Mouse (Mus musculus) layer of hippocampus, adult 18-20 months (tissue): Measurements from ENCODE around the gene Atp6v0b. TPM values are rescaled to one million over a fixed set of nuclear protein-coding genes. Genes with fewer than 3 reads are reported as not detected.

Experiments used
- DNase-seq, 2 experiments: peaks; one replicate each; pipeline ENCODE4 v3.0.0; 2022; ENCODE audit warnings: low spot score in 2 of 2
- long read RNA-seq: library from polyadenylated mRNA; stranded (forward); transcript quantifications from one replicate; pipeline ENCODE4 v2.0.0, GENCODE M21; 2021
- total RNA-seq, 2 experiments: library from RNA; stranded (reverse); gene quantifications; 2 replicates each; pipeline ENCODE4 v1.2.3; 2021

Gene Atp6v0b
- total RNA-seq = 100 to 1,000 TPM; 398 to 399 TPM
- long read RNA-seq, transcript Atp6v0b-201 (8 exons, 1,000 nt) = major isoform, 204 of 350 reads
- long read RNA-seq, partial matches to known transcripts = 113 of 350 reads
- long read RNA-seq, other reads (novel, unspliced or antisense) = 30 of 350 reads

DNA sequence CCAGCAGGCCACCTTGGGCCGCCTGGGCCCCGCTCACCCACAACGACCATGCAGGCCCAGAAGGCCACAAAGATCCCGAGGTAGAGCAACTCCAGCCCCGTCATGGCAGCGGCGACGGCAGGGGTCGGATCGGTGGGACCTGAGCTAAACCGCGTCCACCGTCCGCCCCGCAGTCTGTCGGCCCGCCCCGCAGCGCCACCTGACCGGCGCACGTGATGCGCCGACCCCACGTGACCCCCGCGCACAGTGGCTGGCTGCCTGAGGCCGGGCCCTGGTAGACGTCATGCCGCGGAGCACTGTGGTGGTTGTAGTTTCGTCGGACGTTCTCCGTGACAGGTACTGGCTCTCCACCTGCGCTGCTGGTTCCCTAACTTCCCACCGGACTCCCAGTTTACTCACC is at the start of gene Atp6v0b:
TSS of gene Atp6v0b (minus strand) at position 201 of the 400 bp plus-strand sequence.
- peak; percentile 93 to 96 for DNase-seq

DNA sequence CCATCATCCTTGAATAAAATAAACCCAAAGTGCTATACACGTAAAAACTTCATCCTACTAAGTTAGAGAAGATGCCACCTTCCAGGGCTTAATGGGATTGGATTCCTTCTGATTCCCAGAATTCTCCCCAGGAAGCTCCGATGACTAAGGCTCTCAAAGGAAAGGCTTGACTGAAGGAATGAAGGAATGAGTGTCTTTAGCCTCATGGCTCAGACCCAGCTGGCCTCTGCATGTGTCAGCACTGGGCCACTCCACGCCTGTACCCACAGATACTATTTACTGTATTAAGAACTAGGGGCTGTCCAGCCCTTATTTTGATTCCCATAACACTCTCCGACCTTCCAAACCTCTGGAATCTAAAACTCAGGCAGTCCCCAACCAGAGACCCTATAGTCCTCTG is 46.9 kb upstream of the Atp6v0b start:
- no peak for DNase-seq

- no peak for DNase-seq
Measured at GRCm38 (mm10) chr4:117933248-117933647, 46.1 kb upstream of the Atp6v0b start.

GRCm38 (mm10) chr4:117929391-117929881 is 42.3 kb upstream of the Atp6v0b start, which contains the start of gene Artn:
Artn (minus strand) TSS chr4:117929763.
- no peak for DNase-seq

GRCm38 (mm10) chr4:117928699-117929241 is 41.6 kb upstream of the Atp6v0b start:
- no peak for DNase-seq

DNA sequence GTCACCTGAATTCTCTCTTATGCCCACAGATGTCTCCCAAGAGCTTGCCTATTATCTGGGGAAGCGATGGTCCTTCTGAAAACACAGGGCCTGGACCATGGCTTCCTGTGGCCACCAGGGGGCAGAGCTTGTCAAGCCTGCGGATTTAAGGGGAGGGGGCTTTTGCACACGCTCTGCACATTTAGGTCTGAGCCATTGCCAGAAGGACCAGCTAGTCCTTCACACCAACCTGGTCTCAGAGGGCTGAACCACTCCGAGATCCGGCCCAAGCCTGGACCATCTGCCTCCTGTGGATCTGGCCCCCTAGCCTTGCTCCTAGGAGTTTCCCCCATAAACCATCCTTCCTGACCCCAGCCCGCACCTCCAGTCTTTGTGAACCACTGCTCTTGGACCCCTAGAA is 41.1 kb upstream of the Atp6v0b start:
- no peak for DNase-seq

- peak in 1 of 2 experiments; percentile 57 for DNase-seq
Measured at GRCm38 (mm10) chr4:117926545-117927482, 39.7 kb upstream of the Atp6v0b start.

GRCm38 (mm10) chr4:117924916-117925315 is 37.8 kb upstream of the Atp6v0b start:
- no peak for DNase-seq

- no peak for DNase-seq
Measured at GRCm38 (mm10) chr4:117923450-117923849, 36.3 kb upstream of the Atp6v0b start.

DNA sequence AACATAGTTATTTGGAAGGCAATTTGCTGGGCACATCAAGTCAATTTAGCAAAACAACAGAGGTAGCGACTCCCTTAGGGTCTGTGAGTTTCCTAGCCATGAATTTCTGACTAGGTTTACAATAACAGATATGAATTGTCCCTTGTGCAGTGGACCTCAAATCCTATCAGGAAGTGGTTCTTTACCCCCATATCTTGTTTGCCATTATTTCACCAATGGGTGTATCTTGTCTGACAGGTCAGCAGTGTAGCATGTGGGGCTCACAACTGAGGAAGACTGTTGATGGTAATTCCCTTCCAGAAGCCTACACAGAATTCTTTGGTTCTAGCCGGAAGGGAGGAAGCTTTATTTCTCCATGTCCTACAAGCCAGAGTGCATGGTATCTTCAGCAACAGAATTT is 34.2 kb upstream of the Atp6v0b start:
- no peak for DNase-seq

GRCm38 (mm10) chr4:117918762-117919161 is 31.6 kb upstream of the Atp6v0b start:
- no peak for DNase-seq

GRCm38 (mm10) chr4:117918261-117918660 is 31.1 kb upstream of the Atp6v0b start:
- DNase-seq = no peak

DNA sequence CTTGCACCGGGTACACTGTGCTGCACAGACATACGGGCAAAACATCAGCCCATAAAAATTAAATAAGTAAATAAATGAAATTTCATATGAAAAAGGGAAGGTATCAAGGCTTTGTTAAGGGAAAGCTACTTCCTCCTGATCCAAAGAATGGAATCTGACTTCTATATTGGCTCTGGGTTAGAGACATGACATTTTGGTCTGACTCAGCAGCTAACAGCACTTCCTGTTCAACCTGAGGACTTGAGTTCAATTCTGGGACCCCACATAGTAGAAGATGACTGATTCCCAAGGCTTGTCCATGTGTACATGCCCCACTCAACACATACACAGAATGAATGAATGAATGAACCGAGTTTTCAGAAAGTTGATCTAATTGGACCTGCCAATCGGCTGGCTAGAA is 30.7 kb upstream of the Atp6v0b start:
- DNase-seq = no peak

GRCm38 (mm10) chr4:117917402-117917801 is 30.3 kb upstream of the Atp6v0b start:
- DNase-seq = no peak

DNA sequence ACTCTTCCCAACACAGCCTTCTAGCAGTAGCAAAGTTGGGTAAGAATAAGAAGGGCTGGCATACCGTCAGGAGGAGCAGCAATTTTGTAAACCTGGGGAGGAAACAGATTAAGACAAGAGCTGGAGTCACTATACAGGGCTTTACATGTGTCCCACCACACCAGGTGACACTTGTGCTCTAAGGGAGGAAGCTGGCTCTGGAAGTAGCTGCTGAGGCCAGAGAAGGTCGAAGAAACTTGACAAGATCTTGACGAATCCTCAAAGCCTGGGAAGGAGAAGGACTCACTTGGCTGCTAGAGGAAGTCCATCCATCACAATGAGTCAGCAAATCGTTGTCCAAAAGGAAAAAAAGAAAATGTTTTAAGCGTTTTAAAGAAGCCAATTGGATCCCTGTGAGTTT is 29.3 kb upstream of the Atp6v0b start:
- no peak for DNase-seq

- no peak for DNase-seq
Measured at GRCm38 (mm10) chr4:117915489-117916105, 28.5 kb upstream of the Atp6v0b start.

DNA sequence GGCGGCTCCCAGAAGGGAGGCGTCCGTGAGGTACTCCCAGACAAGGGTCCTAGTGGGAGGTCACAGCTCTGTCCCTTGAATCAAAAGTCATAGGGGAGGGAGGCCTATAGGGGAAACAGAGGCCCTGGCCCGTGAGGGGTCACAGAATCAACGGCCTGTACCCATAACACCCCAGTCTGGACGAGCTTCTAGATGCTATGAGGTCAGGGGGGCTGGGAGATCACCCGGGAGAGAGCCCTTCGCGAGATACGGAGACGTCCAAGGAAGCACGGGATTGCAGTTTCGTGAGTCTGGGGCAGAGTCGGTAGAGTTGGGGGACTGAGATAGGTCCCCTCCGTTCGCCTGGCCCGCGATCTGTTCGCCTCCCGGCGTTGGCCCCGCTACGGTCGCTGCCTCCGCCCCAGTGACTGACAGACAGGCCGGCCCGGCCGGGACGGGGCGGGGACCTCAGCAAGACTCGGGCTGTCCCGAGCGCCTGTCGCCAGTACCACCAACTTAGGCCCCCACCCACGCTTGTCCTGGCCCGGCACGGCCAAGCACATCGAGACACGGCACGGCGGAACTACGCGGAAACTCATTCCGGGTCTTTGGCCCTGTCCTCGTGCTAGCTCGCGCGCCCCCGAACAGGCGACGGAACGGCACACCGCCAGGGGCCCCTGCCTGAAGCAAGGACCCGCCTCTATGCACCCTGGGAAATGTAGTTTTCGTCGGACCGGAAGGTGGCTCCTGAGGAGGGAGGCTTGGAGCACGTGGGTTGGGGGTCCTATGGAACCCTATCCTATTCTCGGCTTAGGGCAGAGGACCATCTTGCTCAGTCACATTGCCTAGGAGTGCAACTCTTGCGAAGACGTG is 27.7 kb upstream of the Atp6v0b start, which contains the start of gene Ipo13:
TSS of gene Ipo13 (minus strand) at position 409 of the 852 bp plus-strand sequence.
- DNase-seq = peak; percentile 92 to 95

DNA sequence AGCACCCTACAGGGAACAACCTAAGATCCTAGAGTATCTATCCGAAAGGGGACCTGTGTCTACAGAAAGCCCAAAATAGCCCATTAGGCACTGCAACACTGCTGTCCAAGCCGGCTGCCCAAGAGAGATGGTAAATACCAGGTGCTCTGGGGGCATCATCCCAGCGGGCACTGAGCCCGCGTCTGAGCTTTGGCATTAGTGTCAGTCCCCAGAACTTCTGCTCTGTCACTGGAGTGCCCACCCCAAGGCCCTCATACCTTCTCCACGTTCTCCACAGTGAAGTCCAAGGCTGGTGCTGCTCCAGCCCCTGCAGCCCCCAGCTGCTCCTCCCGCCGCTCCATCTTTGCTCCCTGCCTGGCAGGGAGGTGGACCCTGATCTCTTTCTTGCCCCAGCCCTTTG is 26.9 kb upstream of the Atp6v0b start:
- no peak for DNase-seq

DNA sequence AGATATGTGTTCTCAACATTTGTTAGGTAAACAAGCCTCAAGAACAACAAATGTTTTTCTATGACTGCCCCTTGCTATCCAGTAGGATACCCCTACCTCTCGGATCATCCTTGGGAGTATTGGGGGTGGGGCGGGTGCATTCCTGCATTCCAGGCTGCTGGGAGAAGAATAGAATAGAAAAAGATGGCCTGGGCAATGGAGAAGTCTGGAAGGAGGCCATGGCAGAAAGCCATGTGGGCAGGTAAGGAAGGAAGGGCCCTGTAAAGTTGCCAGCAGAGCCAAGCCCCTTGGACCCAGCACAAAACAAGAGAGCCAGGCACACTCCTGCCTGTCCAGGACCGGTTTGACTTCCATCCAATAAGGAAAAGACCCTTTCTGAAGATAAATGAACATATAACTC is 26.3 kb upstream of the Atp6v0b start:
- DNase-seq = no peak

DNA sequence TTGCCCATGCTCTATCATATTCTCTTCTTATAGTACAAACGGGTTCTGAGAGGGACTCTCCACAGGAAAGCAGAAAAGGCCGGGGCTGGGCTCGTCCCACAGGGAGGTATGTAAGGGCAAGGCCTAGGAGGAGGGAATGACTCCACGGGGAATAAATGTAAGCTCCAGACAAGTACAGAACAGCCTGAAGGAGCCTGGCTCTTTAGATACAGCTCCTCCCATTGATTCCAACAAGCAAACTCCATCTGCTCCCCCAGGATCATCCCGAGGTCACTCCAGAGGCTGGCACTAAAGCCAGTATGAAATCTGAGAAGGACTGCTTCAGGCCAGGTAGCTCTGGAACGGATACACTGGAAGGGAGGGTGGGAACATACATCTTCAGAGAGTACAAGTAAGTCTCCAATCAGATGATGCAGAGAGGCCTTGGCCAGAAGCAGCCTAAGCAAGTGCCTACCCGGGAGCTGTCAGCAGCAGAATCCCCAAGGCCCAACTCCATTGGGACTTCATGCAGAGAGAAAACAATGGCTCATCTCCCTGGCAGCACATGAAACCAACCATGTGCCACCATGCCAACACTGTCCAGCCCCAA is 25.6 kb upstream of the Atp6v0b start:
- no peak for DNase-seq
